Mouse (Mus musculus): ENCODE results near the gene Gm11565.
"Not testable (repeated sequence)": the region's sequence is repeated elsewhere in the genome, so short reads cannot be mapped to it uniquely, and the experiment has no call there.

GRCm38 (mm10) chr11:99878887-99879286 is 35.7 kb upstream of the Gm11565 start, which contains the start of gene Gm11567:
- not testable (repeated sequence) for TF ChIP-seq CTCF (conservative IDR thresholded peaks at IDR 0.05; ENCODE audit: insufficient read depth, insufficient read length, low read depth, low read length); POLR2A (IDR thresholded peaks at IDR 0.05; ENCODE audit: low read depth, low read length)

Data from kidney, adult 2 months (tissue).